Mouse (Mus musculus) right cerebral cortex, postnatal 4 days (tissue): Measurements from ENCODE around the gene 4930412O13Rik.
A peak's percentile ranks its signal among the peaks of the same experiment; 100 is the strongest.

Experiments used
- DNase-seq: peaks from one replicate; pipeline ENCODE4 v3.0.0-alpha.2; 2022

The 4930412O13Rik gene

GRCm38 (mm10) chr2:9881611-9882023 is 565 bp downstream of the 4930412O13Rik start:
- no peak for DNase-seq

- peak; percentile 42 for DNase-seq
These were observed 1.4 kb downstream of the 4930412O13Rik start for GRCm38 (mm10) chr2:9882371-9882925.

- peak; percentile 39 for DNase-seq
These were observed 2.1 kb downstream of the 4930412O13Rik start for GRCm38 (mm10) chr2:9882926-9883802.

GRCm38 (mm10) chr2:9883803-9884532 is 2.9 kb downstream of the 4930412O13Rik start:
- DNase-seq: no peak

- DNase-seq: no peak
These were observed 3.6 kb downstream of the 4930412O13Rik start for GRCm38 (mm10) chr2:9884533-9885216.

- no peak for DNase-seq
These were observed 4.2 kb downstream of the 4930412O13Rik start for GRCm38 (mm10) chr2:9885217-9885770.

GRCm38 (mm10) chr2:9886031-9886430 is 5.0 kb downstream of the 4930412O13Rik start:
- no peak for DNase-seq

GRCm38 (mm10) chr2:9886921-9887610 is 6.0 kb downstream of the 4930412O13Rik start:
- DNase-seq: no peak

- no peak for DNase-seq
These were observed 6.6 kb downstream of the 4930412O13Rik start for GRCm38 (mm10) chr2:9887636-9888035.

GRCm38 (mm10) chr2:9888913-9889650 is 8.0 kb downstream of the 4930412O13Rik start, which contains the start of gene 9230102O04Rik:
TSS of gene 9230102O04Rik (minus strand) at chr2:9889540.
- DNase-seq: no peak

GRCm38 (mm10) chr2:9889651-9890183 is 8.7 kb downstream of the 4930412O13Rik start, which contains the start of gene Gata3:
TSS of gene Gata3 (minus strand) at chr2:9890034.
- DNase-seq: no peak

- DNase-seq: no peak
These were observed 9.2 kb downstream of the 4930412O13Rik start for GRCm38 (mm10) chr2:9890251-9890650.

GRCm38 (mm10) chr2:9890906-9891305 is 9.9 kb downstream of the 4930412O13Rik start:
- DNase-seq: no peak

GRCm38 (mm10) chr2:9892541-9892940 is 11.5 kb downstream of the 4930412O13Rik start:
- no peak for DNase-seq

- DNase-seq: no peak
These were observed 12.4 kb downstream of the 4930412O13Rik start for GRCm38 (mm10) chr2:9893272-9893953.

GRCm38 (mm10) chr2:9894836-9895593 is 14.0 kb downstream of the 4930412O13Rik start:
- DNase-seq: no peak

GRCm38 (mm10) chr2:9896097-9896770 is 15.2 kb downstream of the 4930412O13Rik start:
- DNase-seq: no peak

GRCm38 (mm10) chr2:9897846-9898245 is 16.8 kb downstream of the 4930412O13Rik start:
- no peak for DNase-seq
